Mouse (Mus musculus) cerebellum, adult 9-11 months (tissue): Measurements from ENCODE around the gene Actl10.

Source experiments
- DNase-seq: peaks from one replicate; pipeline ENCODE4 v3.0.0; 2022

Gene Actl10

DNA sequence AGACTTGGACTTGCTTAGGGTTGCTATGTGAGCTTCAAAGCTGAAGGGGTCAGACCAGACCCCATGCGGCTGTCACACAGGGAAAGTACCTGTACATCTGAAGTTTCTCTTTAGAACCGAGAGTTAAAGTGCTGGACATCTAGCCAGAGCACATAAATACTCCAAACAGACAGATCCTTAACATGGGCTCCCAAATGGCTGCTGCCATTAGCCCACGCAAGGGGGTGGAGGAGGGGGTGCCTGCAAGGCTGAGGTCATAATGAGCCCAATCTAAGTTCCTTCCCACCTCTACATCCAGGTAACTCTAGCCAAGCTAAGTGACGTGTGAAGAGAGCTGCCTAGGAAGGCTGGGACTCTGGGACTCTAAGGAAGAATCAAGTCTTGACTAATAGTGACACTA lies at the start of gene Actl10:
Actl10 (plus strand) TSS at position 301 of the 400 bp plus-strand sequence.
- peak; percentile 21 for DNase-seq

DNA sequence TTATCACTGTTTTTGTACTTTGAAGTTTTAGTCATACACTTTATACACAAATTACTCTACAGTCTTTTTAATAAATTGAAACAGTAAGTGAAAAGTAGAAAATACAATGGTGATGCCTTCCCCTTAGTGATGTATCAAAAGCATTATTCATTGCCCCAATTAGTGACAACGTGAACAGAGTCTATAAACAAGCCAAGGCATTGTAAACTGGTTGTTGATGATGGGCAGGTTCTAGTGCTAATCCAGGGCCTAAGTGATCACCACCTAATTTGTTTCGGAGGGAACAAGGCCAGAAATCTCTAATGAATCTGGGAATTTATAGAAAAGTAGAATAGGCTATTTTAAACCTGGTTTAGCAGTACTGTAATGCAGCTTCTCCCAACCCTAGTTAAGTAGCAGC lies 44.5 kb upstream of the Actl10 start:
- DNase-seq, result no peak

DNA sequence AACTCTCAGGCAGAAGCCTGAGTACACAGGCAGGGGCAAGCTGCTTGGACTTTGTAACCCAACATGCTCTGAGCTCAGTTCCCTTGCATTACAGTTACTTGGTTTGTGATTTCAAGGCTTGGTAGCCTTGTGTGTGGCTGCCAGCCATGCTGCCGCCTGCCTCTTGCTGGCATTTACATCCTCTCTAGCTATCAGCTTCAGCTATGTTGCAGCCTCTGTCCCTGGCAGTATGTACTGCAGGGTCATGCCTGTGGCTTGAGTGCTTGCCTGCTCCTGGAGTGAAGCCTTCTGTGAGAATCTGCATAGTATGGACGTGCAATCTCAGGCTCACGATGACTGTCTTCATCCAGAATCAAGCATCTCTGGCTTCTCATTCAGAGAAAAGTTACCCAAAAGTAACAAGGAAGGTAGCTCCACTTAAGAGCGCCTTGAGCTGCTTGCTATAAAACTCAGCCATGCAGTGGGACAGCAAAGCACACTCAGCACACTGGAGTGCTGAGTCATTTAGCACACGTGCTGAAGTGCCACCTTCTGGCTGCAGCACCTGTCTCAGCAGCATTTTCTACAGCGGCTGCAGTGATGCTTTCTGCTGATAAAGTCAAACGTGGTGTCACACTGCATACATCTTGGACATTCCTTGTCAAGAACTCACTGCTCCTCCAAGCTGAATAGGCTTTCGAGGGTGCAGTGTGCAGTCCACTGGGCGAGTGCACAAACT lies 43.9 kb upstream of the Actl10 start:
- peak; percentile 71 for DNase-seq

DNA sequence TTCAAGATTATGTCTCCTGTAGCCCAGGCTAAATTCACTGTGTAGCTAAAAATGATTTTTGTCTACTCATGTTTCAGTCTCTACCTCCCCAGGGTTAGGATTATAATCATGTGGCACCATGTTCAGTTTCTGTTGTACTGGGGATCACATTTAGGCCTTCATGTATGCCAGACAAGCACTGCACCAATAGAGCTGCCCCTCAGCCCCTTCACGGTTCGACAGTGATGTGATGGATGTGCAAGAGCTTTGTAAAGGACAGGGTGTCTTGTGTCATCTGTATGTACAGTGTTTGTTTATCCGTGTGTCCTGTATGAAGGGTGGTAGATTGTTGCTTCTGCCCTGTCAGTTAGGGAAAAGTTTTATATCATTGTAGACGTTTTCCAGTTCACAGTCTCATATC lies 43.1 kb upstream of the Actl10 start:
- no peak for DNase-seq

DNA sequence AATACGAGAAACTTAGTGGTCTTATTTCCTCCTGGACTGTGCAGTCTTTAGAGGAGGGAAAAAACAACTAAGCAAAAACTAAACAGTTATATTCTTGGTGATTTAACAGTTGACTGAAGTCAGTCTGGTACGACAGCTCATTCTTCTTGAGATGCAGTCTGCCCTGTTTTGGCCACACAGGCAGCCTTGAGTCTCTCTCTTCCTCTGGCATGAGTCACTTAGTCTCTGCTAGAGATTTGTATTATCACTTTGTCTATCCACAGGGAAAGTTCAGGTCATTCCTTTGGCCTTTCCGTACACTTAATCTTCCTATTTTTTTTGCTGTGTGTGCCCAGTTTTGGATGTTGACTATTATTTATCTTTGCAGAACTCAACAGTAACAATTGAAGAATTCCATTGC lies 41.4 kb upstream of the Actl10 start:
- DNase-seq, result no peak

DNA sequence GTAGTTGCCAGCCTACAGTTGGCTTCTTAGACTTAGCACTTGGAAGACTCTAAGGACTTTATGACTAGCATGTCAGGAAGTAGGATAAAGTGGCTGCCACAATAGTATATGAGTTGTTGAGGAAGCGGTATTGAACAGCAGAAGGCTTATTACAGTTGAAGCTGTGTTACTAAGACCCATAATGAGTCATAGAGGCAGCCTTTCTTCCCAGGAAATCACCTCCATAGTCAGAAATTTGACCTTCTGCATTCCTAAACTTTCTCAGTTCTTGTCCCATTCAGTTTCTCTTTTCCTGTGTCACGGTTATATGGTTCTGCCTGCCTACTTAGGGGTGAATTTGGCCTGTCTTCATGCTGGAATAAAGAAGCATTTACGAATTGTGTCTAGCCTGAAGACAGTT lies 34.6 kb upstream of the Actl10 start:
- no peak for DNase-seq

DNA sequence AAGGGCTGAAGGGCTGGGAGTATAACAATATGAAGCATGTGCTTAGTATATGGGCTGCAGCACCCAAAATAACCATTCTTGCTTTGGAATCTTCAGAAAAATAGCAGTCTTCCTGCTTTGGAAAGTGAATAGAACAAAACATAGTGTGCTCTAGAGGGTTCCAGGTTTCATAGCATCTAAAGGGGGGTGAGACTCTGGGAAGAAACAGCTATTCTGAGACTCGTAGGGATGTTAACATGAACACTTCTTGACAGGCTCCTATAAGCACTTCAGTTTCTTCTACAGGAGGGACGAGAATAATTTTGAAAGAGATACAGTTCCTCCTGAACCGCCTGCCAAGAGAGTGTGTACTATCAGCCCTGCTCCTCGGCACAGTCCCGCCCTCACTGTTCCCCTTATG lies 34.2 kb upstream of the Actl10 start:
- DNase-seq, result no peak

DNA sequence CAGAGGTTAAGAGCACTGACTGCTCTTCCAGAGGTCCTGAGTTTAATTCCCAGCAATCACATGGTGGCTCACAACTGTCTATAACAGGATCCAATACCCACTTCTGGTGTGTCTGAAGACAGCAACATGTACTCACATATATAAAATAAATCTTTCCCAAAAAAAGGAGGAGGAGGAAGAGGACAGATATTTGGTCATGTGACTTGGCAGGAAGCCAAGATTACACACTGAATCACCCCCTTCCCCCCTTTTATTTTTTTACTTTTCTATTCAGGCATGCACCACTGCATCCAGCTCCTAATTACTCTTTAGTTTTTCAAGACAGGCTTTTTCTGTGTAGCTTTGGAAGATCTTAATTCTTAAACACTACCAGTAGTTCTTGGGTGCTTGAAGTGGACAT lies 30.1 kb upstream of the Actl10 start:
- no peak for DNase-seq

DNA sequence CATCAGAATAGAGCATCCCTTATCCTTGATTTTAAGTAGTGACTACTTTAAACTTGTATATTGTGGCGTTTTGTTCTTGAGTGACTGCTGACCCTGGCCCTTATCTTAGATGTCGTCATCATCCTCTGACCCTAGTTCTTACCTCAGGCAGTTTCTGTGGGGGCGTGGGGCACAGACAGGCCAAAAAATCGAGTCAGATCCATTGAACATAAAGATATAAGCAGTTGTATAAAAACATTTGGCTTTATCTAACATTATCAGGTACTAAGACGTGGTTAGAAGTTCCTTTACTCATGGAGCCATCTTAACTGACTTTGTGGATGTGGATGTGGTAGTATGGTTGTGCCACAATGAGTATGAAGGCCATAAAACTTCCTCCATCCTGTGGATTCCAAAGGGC lies 29.2 kb upstream of the Actl10 start:
- DNase-seq, result no peak

DNA sequence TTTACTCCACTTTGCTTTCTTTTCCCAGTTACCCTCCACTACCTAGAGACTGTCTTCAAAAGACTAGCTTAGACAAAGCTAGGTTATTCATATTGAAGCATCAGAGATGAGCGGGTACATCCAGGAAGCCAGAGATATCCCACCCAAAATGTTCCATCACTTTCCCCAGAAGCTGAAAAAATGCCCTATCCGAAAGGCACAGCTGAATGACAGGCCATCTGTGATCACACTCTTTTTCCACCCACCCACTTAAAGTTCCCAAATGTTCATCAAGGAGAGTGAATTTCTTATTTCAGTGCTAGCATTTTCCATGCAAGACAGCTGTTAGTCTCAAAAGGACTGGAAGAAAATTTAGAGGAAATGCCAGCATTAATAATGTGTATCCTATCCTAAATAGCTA lies 26.3 kb upstream of the Actl10 start:
- DNase-seq, result no peak

DNA sequence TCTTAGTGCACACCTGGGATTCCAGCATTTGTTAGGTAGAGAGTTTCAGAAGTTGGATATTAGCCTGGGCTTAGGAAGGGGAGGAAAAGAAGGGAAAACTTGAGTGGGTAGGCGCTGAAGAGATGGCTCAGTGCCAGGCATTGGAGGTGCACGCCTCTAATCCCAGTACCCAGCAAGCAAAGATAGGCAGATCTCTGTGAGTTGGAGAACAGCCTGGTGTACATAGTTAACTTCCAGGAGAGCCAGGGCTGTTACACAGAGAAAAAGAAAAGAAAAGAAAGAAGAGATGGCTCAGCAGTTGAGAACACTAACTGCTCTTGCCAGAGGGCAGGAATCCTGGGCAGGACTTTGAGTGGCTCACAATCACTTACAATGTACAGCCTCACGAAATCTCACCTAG lies 25.0 kb upstream of the Actl10 start:
- DNase-seq, result no peak

DNA sequence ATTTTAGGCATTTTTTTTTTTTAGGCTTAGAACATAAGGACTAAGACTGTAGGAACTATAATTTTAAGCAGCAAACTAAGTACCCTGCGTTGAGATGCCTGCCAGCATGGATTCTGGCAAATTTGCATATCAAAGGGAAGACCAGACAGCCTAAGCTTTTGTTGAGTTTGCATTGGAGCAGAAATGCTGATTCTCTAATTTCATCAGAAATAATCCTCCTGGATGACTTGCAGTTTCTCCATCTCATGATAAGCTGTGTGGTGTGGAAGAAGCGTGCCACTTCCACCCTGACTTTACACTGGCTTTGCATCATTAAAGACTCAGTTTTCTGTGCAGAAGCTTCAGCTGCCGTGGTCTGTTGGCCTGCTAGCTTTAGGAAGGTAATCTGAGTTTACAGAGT lies 18.7 kb upstream of the Actl10 start:
- no peak for DNase-seq

DNA sequence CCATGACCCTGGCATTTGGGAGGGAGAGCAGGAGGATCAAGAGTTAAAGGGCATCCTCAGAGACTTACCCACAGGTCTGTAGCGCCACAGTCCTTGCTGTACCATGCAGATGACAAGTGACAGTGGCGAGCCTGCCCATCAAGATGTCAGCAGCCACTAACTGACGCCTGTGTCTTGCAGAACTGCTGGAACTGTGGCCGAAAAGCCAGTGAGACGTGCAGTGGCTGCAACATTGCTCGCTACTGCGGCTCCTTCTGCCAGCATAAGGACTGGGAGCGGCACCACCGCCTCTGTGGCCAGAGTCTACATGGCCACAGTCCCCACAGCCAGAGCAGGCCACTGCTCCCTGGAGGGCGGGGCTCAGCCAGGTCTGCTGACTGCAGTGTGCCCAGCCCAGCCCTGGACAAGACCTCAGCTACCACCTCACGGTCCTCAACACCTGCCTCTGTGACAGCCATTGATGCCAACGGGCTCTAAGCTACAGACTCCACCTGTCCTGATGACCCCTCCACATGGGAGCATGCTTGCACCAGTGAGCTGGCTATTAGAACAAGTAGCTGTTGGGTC lies 16.8 kb upstream of the Actl10 start:
- DNase-seq, result no peak

DNA sequence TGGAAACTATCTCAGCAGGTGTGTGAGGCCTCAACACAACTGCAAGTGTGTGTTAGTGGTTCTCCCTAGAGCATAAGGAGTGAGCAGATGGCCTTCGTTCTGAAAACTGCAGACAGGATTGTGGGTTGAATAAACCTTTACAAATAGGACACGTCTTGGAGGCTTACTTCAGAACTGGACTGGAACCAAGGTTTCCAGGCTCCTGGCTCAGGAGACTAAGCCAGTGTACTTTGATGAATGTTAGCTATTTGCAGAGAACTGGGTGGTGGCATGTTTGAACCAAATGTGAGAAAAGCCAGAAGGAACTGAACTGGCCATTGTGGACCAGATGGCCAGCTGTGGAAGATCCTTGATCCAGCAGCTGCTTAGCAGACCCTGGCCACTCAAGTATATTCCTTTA lies 13.3 kb upstream of the Actl10 start:
- DNase-seq, result peak; percentile 56

DNA sequence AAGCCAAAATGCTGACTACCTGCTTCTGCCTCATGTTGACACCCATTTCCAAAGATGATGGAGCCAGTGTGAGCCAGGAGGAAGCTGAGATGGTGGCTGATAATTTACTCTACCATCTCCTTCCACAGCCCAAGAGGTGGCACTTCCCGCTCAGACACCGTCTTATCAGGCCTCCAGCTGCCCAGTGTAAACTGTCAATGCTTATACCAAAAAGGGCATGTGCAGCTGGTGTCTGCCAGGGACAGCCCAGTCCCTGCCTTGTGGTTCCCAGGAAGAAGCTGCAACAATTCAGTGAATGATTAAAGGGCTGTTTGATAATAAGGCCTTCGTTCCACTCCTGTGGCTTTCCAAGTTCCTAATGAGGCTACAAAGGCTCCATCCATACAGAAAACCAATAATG lies 12.9 kb upstream of the Actl10 start:
- no peak for DNase-seq

DNA sequence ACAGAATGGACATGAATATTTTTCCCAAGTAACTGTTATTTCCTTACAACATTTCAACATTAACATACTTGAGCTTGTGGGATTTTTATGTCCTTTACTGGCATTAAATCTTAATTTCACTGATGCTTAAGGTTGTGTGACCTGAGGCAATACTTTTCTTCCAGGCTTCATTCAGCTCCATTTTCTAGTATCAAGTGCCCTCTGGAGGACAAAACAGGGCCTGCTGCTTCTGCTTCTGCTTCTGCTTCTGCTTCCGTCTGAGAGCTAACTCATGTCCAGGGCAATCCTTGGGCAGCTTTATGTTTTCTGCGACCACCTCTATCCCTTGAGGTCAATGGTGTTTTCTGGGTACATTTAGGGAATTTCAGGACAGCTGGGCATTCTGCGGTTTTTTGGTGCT lies 11.9 kb upstream of the Actl10 start:
- DNase-seq, result peak; percentile 33

DNA sequence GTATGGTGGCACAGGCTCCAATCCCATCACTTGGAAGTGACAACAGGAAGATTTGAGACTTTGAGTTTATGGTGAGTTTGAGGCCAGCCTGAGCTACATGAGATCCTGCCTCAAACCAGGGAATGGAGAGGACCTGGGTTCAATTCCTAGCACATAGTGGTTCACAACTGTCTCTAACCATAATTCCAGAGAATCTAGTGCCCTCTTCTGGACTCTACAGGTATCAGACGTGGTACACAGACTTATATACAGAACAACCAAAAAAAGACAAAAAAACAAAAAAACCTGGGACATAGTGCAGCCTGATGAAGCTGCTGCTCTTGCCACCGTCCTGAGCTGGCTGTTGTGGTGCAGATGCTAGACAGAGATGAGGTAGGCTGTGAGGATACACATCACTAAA lies 9.9 kb upstream of the Actl10 start:
- DNase-seq, result peak; percentile 6

DNA sequence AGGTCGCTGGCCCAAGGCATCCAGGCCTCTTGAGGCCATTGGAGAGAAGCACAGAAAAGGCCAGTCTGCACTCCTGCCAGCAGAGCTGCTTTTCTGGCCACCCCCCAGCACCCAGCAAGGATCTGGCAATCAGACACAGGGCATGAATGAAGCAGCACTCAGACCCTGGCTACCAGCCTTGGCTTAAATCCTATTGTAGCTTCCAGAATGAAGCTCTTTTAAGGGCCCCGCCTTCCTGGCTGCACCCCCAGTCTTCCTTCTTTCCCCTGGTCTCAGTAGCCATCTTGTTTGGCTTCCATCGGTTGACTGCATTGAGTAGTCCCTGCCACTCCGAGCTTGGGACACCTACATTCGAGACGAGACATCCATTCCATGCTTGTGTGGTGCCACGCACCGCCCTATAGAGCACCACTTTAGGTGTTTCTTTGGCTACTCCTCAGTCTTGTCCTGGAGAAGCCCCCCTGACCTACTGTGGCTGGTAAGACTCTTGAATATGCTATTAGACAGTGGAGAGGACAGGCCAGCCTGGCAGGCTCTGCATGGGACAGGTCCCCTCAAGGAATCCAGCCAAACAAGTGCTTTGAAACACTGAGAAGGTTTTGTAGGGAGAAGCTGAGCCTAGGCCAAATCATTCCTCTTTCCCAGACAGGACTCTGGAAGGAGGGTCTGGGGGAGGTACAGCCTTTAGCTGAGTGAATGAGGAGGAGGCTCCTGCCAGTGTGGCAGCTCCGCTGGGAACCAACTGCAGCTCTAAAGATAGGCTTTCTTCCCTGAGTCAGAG lies 7.8 kb upstream of the Actl10 start:
- peak; percentile 98 for DNase-seq

DNA sequence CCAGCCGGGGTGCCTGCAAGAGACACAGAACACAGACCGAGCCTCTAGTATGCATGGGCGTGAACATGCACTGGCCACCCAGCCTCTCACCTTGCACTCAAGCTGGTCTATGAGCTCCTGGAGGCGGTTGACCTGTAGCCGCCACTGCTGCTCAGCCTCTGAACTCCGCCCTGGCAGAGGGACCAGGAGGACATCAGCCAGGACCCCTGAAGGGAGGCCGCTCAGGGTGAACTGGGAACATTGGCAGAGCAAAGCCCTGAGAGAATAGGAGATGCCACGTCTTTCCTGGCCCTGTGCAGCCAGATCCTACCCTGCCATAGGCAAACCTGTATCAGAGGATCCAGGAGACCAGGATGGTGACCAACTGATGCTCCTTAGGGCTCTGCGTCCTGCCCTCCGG lies 4.9 kb upstream of the Actl10 start, which contains the start of gene 1700003F12Rik:
1700003F12Rik (plus strand) TSS at position 375 of the 400 bp plus-strand sequence.
- DNase-seq, result peak; percentile 23

DNA sequence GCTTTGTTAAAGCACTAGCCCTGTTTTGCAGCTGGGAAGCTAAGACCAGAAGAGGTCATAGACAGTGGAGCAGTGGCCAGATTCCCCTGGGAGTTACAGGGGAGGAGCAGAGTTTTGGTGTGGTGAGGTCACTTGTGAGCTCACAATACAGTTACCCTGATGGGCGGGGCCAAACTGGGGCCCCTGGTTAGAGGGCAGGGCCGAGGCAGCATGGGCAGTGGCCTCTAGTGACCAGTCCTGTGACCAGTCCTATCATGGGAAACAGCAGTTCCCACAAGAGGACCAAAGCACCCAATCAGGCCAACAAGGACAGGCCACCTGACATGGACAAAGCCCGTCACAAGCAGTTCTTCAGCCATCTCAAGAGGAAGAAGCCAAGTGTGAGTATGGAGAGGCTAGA lies 2.9 kb upstream of the Actl10 start:
- DNase-seq, result peak; percentile 34

DNA sequence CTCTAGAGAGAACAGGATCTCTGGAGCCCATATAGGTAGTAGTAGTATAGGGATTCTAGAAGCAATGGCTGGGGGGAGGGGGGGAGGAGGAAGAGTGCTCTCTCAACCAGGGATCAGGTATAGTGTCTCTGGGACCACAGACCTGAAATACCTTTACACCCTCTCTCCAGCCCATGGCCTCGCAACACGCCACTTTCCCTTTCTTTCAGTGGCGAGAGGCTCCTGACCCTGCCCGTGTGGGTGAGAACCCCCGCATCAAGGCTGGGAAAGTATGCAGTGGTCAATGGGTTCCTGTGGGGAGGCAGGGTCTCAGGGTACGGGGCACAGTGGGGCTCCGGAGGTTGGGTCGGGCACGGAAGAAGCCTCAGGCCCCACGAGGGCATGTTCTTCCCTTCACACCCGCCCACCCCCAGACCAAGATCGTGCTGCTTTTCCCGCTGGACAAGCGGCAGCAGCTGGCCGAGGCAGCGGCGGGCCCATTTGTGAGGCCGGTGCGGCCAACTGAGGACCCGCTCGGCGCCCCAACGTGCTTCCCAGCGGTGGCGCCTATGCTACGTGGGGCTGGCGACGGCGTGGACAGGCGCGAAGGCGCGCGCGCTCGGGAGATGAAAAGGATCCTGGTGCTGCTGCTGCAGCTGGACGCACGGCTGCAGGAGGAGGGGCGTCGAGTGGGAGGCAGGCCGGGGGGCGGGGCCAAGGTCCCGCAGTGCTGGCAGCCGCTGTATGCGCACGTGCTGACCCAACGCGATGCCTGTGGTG lies 2.3 kb upstream of the Actl10 start:
- DNase-seq, result peak; percentile 39

DNA sequence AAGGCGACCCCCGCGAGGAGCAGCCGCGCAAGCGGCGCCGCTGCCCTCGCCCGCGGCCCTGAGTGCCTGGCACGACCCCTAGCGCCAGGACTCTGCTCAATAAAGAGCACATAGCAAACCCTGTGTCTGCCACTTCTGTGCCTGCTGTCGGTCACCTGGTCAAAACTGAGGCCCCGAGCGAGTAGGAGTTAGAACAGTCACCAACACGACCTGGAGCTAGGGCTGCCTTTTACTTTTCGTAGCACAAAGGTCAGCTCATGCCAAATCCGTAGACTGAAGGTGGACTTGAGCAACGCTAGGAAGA lies 1.7 kb upstream of the Actl10 start:
- DNase-seq, result no peak

DNA sequence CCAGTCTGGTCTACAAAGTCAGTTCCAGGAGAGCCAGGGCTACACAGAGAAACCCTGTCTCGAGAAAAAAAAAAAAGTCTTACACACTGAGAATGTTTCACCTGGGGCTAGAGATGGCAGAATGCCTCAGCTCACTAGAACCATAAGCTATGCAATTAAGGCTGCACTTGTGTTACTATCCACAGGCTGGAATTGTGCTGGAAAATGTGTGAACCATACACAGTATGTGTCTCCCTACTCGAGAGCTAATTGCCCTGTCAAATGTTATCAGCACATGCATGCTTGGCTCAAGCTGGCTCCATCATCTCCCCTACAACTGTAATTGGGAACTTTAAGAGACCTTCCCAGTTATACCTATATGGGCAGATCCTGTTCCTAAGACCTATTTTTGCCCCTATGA lies 639 bp upstream of the Actl10 start:
- DNase-seq, result peak; percentile 12

DNA sequence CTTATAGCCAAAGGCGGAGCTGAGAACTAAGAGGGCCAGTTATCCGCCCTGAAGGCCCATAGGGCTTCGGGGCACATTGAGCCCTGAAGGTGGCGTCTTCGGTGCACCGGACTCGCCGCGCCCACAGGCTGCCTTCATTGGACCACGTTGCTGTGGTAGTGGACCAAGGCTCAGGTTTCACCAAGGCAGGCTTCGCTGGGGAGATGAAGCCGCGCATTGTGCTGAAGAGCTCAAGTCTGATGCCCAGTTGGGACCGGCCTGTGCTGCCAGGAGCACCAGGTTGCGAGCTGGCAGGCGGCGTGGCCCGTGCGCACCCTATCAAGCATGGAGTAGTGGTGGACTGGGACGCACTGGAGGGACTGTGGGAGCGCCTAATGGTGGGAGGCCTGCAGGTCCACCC lies 351 bp downstream of the Actl10 start:
- DNase-seq, result no peak
